Mouse (Mus musculus) NIH3T3 (cell line): Measurements from ENCODE around the gene Klhdc2.
A peak's percentile ranks its signal among the peaks of the same experiment; 100 is the strongest.

ENCODE experiments used
- DNase-seq: peaks from one replicate; pipeline ENCODE4 v3.0.0-alpha.2; 2012; ENCODE audit warnings: low read depth

Gene Klhdc2

DNA sequence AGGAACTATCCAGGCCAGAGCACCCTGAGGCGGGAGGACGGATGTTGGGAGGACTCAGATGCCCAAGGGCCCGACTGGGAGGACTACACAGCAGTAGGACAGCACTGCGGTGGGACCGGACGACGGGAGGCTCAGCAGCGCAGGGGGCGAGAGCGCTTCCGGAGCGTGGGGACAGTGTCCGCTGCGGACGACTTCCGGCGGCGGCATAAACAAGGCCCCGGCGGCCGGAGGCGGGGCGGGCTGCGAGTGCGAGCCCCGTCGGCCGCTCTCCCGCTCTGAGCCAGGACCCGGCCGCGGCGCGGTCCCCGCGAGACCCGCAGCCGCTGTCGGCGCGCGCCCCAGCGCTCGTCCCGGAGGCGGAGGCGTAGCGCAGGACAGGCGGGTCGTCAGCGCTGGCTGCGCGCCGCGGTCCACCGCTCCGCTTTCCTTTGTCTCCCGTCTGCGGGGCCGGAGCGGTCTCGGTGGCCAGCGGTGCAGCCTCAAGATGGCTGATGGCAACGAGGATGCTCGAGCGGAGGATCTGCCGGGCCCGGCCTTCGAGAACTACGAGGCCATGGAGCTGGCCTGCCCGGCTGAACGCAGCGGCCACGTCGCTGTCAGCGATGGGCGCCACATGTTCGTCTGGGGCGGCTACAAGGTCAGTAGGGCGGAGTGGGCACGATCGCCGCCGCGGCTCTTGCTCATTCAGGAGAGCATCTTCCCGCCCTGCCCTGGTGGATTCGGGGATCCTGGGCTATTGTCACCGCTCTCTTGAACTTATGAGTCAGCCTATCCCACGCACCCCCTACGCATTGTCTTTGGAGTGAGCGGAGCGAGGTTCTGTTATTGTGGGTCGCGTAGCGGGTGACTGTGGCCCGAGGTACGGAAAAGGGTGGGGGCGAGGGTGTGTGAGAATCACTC lies at the start of gene Klhdc2:
Gene Klhdc2, plus strand, starts transcription at position 171 of the 900 bp plus-strand sequence.
- peak; percentile 92 for DNase-seq

DNA sequence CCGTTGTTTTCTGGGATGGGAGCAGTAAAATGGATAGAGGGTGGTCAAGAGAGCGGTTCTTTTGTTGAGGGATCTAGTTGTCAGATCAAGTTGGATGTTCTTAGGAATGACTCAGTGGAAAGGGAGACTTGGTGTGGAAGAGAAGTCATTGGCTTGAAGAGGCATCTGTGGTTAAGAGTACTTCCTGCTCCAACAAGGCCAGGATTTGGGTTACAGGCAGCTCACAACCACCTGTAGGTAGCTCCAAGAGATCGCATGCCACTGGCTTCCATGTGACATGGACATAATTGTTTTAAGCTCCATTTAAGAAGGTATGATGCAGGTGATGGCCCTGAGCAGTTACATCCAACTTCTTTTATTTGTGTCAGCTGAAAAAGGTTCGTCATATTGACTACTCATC lies 46.7 kb upstream of the Klhdc2 start:
- no peak for DNase-seq

DNA sequence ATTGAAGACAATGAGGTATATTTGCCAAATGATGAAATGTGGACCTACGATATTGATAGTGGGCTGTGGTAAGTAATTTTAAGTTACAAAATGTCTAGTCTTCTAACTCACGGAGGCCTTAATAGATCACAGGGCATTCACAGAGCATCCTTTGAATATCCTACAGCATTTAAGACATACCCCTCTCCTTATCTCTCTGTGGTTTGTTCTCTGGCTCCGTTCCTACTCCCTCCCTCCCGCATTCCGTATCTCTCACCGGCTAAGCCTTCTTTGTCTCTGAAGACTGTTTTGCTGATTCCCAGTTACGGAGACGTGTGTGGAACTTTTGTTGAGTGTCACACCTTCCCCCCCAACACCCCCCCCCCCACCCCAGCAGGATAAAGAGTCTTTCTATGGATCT lies 45.7 kb upstream of the Klhdc2 start:
- DNase-seq: peak; percentile 25

DNA sequence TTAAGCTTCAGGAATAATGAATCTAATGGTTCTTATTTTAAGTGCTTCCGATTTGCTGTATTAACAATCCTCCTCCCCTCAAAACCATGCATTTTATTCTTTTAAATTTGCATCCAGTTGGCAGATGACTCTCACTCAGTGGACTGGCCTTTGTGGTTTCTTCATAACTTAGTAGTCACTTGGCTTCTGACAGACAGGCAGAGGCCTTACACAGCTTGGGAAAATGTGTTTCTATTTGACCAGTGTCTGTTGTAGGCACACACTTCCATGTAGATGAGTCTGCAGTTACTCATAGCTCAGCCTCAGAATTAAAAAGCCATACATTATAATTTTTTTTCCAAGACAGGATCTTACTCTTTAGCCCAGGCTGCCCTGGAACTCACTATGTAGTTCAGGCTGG lies 42.7 kb upstream of the Klhdc2 start:
- DNase-seq: peak; percentile 51

DNA sequence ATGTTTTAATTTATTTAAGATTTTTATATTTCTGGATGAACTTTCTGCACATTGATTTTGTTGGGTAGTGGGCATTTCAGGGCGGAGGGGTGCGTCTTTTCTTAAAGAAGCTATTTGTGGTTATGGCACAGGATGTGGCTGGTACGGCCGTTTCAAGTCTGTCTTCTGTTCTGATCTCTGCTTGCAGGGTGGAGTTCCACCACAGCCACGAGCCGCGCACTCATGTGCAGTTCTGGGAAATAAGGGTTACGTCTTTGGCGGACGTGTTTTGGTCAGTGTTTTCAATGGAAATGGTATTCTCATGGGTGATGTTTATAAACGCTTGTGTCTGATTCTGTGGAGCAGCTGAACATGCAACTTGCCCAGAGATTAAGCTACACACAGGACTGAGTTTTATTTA lies 38.6 kb upstream of the Klhdc2 start:
- DNase-seq: no peak

DNA sequence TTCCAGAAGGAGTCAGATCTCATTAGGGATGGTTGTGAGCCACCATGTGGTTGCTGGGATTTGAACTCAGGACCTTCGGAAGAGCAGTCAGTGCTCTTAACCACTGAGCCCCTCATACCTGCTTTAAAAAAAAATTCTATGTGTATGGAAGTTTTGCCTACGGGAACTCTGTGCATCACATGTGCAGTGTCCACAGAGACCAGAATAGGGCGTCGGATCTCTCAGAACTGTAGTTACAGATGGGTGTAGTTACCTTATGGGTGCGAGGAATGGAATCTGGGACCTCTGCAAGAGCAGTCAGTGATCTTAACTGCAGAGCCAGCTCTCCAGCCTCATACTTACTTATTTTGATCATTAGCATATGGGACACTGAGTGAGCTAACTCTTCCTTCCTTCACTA lies 34.2 kb upstream of the Klhdc2 start:
- no peak for DNase-seq

DNA sequence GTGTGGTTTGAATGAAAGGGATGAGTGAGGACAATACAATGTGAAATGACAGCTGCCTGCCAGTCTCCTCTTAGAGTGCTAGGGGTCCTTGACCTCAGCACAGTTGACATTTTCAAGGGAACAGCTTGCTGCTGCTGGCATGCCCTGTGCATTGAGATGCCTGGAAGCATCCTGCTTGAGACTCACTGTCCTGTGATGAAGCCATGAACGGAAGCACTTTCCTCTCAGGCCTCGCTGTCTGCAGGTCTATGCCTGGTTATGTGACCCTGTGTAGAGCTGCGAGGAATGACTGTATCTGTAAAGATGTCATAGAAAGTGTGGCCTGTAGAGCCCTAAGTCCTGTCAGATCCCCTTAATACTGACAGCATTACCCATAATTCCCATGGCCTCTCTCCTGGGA lies 31.4 kb upstream of the Klhdc2 start:
- no peak for DNase-seq

DNA sequence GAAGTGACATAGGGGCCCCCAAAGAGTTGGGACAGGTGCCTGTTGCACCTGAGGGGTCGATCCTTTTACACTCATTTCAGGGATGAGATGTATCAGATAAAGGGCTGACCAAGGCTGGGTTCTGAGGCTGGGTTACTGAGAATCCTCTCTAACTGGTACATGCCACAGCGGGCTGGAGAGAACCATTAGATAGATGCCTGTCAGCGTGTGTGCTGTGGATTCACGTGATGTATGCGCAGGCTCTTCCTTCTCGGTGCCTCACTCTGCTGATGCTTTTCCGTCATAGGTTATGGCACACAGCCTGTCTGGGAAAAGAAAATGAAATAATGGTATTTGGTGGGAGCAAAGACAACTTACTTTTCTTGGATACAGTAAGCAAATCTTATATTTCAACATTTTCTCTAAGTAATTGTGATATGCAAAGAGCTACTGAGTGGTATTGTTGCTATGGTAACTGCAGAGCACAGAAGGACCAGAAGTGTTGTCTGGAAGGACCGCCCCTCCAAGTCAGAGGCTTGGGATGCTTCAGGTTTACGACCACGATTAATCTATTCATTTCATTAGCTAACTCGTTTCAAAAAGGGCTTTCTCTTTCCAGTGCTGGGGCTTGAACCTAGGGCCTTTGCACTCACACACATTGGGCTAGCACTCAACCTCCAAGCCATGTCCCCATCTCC lies 28.4 kb upstream of the Klhdc2 start:
- no peak for DNase-seq

DNA sequence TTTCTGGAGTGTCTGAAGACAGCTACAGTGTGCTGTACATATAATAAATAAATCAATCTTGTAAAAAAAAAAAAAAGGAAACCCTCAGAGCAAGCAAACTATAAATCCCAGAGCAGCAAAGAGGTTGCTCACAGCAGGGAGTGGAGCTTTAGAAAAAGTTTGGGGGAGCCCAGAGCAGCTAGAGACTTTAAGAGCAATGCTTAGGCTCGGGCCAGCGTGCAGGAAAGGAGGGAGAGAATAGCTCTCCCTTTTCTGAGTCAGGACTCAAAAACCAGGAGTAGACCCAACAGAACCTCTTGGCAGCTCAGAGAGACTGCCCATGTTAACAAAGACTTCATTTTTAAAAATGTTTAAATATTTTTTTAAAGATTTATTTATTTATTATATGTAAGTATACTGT lies 27.5 kb upstream of the Klhdc2 start:
- DNase-seq: no peak

DNA sequence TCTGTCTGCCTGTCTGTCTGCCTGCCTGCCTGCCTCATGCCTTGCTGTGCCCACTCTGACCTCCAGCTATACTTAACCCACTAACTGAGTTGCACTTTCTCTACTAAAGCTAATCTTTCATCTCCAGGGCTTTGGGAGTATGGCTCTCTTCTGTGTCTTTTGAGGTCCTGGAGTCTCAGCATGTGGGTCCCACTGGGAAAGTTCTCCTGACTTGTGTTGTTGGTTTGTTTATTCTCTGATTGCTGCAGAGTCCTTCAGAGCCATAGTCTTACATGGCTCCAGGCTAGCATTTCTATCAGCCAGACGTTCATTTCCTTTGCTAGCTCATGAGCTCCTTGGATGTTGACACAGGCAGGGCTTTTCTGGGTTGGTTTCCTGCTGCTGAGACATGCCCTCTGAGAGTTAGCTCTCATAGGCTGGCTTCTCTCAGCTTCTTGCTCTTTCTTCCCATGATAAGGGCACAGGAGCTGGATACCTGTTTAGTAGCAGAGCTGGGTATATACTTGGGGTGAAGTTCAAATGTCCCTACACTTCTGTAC lies 16.5 kb upstream of the Klhdc2 start:
- DNase-seq: no peak

DNA sequence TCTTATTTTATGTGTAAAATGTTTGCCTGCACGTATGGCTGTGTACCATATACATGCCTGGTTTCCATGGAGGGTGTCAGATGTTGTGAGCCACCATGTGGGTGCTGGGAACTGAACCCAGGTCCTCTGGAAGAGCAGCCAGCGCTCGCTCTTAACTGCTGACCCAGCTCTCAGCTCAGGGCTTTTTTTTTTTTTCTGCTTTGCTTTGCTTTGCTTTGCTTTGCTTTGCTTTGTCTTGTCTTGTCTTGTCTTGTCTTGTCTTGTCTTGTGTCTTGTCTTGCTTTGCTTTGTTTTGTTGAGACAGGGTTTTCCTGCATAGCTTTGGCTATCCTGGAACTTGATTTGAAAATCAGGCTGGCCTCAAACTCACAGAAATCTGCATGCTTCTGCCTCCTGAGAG lies 15.6 kb upstream of the Klhdc2 start:
- DNase-seq: no peak

DNA sequence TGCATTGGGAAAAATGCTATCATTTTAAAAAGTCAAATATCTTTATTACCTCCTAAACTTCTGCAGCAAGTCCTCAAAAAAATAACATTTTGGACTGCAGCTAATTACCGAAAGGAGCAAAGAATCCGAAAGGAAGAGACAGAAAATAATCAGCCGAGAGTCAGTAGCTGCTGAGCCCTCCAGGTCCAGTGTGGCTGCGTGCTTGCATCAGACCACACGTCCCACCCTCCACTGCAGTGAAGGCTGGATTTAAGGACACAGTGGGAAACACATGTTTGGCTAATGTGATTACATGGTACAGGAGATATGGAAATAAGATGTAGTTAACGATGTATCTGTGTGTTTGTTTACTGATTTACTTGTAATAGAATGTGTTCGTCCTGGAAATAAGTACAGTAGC lies 13.3 kb upstream of the Klhdc2 start:
- DNase-seq: no peak

DNA sequence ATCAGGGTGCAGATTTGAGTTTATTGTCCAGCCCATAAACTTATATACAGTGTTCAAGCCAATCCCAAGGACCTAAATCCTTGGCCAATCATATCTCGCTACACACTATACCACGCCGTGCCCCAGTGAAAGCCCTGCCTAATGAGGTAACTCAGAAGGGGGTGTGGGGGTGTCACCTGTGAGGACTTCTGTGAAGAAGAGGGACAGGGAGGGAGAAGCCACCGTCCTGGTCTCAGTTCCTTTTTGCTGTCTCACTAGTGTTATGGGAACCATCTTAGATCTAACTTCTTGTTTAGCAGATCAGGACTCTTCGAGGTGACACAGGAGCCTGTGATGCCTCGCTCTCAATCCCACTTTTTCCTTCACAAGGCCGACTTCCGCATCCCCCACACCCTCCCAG lies 8.9 kb upstream of the Klhdc2 start:
- DNase-seq: no peak

DNA sequence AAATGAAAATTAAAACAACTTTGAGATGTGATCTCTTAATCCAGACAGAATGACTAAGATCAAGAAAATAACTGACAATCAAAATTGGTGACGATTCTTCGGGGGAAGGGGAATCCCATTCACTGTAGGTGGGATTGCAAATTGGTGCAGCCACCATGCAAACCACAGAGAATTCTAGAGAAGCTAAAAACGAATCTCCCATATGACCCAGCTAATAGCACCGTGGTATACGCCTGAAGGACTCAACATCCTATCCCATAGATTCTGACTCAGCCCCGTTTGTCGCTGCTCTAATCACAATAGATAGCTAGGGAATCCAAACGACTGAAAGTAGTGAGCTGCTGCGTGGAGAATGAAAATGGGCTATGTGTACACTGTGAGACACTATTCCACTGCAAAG lies 7.8 kb upstream of the Klhdc2 start:
- no peak for DNase-seq

DNA sequence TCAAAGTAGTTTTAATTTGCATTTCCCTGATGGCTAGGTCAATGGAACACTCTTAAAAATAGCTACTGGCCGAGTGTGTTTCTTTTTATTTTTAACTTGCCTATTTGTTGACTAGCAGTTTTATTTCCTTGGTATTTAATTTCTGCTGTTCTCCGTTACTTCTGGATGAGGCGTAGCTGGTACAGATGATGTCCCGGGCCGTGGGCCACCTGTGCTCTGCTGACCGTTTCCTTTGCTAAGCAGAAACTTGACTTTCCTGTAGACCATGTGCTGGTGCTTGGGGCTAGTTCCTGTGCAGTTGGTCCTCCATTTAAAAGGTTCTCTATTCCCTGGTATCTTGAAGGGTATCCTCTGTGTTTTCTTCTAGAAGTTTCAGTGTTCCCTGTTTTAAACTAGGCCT lies 4.1 kb upstream of the Klhdc2 start:
- no peak for DNase-seq

DNA sequence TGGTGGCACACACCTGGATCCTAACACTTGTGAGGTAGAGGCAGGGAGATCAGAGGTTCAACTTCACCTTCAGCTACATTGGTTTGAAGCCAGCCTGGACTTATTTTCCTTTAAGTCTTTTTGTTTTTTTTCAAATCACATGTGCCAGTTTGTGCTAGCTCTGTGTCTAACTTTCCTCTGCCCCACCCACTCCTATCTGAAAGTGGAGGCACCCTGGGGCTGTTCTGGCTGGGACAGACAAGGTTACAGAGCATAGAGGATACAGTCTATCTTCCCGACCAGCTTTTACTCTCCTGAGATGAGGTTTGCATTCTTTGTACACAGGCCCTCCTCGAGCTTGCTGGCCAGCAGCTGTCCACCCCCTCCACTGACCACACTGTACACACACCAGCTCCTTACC lies 2.7 kb upstream of the Klhdc2 start:
- no peak for DNase-seq

DNA sequence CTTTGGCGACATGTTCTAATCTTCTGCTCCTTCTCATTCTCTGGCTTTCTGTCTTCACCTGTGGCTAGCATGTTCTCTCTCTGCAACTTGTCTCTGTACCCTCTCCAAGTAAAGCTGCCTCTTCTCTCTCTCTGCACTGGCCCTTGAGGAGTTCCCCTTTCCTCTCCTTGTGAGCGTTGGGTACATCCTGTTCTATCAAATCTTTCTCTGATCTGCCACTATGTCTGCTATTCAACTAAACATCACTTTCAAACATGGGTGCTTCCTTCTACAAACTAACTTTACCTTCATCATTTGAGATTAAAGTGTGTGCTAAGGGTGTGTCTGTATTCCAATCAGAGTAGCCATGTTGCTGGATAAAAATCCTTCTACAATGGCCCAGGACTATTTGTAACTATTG lies 1.5 kb upstream of the Klhdc2 start:
- DNase-seq: no peak

DNA sequence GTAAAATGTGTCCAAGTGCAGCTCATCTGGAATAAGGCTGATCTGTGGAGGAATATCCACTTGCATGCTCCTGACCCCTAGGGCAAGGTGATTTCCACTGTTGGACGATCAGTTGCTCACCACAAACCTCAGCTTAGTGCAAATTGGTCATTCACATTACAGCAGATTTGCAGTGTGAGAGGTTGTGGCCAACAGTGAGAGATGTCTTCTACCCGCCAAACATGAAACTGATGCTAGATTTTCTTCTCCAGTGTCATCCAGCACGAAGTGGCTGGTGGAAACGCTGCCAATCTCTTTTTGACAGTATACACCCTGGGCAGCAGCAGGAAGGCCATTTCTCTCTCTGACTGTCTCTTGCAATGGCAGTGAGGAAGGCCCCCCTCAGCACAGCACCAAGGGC lies 830 bp upstream of the Klhdc2 start:
- peak; percentile 26 for DNase-seq

DNA sequence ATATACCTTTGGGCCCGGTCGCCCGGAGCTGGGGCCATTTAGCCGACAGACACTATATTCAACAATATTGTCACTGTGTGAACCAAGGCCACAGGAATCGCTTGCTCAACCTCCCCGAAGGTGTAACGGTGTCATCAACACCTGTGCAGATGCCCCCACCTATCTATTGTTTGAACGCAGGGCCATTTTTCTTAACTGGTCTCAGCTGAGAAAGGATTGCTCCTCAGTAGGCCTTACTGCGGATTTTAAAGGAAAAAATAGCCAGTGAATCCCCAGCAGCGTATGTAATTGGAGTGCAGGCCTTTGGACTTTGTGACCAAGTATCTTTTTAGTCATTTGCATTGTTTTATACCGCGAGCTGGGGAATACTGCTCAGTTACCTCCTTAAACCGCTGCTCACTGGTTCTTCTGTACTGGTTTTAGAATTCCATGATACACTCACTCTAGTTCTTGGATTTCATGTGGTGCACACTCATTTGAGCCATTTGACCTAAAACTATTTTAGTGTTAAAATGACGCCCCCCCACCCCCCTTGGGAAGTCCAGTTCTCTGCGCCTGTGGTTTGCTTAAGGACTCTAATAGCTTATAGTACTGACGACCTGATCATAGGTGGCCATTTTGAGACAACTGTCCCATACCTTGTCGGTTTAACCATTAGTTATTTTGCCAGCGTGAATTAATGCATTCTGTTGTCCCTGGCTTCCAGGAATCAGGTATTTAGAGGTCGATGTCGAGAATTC lies 1.1 kb downstream of the Klhdc2 start:
- peak; percentile 25 for DNase-seq

DNA sequence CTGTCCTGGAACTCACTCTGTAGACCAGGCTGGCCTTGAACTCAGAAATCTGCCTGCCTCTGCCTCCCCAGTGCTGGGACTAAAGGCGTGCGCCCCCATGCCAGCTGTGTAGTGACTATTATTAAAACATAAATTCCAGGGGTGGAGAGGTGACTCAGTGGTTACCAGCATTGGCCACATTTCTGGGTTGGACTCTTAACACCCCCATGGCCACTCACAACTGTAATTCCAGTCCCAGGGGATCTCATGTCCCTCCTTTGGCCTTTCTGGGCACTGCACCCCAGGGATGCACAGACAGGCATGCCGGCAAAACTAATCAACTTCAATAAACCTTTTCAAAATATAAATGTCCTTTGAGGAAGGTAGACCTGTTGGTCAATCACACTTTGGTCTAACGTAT lies 1.8 kb downstream of the Klhdc2 start:
- no peak for DNase-seq

DNA sequence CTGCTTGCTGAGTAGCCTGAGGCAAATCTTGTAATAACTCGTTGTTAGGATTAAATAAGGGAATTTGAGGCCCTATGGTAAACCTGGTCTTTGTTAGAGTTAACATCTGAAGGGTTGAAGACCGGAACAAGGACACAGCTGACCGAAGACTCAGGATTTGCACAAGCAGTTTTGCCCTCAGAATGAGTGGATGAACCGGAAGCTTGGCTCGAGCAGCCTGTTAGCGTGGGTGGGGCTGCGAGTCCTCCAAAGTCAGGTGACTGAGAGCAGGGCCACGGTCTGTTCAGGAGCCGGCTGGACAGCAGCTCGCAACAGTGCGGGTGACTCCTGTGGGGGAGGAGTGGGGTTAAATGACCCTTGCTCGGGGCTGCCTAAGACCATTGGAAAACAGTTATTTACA lies 2.8 kb downstream of the Klhdc2 start:
- no peak for DNase-seq

DNA sequence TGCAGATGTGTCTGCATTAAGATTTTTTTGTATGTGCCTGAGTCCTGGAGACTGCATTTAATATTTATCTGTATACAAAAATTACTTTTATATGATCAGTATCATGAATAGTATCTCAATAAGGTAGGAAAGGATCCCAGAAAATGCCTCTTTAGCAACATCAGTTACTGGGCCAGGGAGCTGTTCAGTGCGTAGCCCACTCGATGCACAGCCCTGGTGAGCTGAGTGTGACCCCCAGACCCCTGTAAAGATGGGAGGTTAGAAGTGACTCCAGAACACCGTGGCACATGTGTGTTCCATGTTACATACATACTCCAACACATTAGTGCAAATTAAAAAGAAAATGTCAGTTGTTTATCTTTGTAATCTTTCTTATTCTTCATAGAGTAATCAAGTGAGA lies 3.4 kb downstream of the Klhdc2 start:
- DNase-seq: no peak

DNA sequence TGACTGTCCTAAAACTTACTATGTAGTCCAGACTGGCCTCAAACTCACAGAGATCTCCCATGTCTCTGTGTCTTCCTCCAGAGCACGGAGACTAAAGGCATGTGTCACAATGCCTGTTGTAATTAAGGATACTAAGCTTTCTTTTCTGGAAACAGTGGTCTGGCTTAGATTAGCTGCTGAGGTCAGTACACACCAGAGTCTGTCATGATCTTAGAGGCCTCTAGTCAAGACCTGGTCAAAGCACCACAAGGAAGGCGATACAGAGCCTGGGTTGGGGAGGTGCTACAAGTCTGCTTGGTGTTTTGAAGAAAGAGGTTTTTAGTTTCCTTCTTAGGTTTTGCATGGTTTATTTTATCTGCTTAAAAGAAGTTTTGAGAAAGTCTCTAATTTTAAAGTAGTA lies 3.9 kb downstream of the Klhdc2 start:
- no peak for DNase-seq
